Mouse (Mus musculus) brain, embryonic 18.5 days (tissue): ENCODE results near the gene Ppp1r3c.
"Not testable (repeated sequence)": the region's sequence is repeated elsewhere in the genome, so short reads cannot be mapped to it uniquely, and the experiment has no call there.

ENCODE experiments used
- DNase-seq: peaks from one replicate; pipeline ENCODE4 v3.0.0-alpha.2; 2012; ENCODE audit warnings: low read depth, low spot score

The Ppp1r3c gene

GRCm38 (mm10) chr19:36736537-36736936, at the start of gene Ppp1r3c:
Ppp1r3c (minus strand) TSS chr19:36736653.
- DNase-seq: peak; percentile 67

GRCm38 (mm10) chr19:36783179-36783578, 46.7 kb upstream of the Ppp1r3c start:
- DNase-seq: no peak

DNA sequence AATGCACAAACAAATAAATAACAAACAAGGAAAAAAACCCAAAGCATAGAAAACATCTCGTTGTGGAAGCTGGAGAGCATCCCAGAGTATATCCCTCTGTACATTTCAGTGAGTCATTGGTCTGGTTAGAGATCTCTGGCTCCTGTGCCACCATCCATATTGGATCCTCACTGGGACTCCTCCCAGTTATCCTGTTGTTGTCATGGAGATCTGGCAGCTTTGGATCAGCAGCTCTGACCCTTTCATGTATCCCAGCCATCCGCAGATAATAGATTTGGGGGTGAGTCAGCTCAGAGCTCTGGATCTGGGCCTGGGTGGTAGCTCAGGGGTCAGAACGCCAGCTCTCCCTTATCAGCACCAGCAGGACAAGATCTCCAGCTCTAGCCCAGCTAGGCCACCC, 46.1 kb upstream of the Ppp1r3c start:
- no peak for DNase-seq

DNA sequence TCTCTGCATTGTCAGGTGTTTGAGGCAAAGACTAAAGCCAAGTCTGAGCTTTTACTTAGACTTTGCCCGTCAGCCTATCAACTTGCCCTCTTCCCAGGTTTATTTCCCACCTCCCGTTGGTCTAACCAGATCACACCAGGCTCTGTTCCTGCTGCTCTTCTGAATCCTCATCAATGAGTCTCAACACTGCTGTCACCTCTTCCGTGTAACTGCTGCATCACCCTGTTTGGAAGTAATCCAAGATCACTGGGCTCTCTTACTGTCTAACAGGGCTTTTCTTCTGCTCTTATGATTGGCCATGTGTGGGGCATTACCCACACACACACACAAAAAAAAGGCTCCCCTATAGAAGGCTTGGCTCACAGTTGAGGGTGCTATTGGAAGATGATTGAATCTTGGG, 45.5 kb upstream of the Ppp1r3c start:
- DNase-seq: no peak

GRCm38 (mm10) chr19:36780375-36780774, 43.9 kb upstream of the Ppp1r3c start:
- no peak for DNase-seq

DNA sequence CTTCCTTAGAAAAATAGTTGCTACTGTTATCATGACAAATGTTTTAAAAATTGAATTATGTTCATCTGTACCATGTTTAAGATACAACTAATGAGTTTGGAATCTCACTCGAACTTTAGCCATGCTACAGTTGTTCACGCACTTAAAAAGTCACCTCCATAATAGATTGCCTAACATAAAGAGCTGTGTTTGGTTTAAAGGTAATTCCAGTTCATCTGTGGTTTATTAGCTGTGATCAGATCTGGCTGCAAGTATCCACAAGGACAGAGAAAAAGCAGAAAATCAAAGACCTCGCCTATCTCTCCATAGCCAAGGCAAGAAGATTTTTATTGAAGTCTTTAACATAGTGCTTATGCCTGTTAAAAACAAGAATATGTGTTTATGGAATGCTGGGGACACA, 43.3 kb upstream of the Ppp1r3c start:
- no peak for DNase-seq

GRCm38 (mm10) chr19:36775531-36775930, 39.1 kb upstream of the Ppp1r3c start:
- no peak for DNase-seq

GRCm38 (mm10) chr19:36773716-36774459, 37.4 kb upstream of the Ppp1r3c start:
- no peak for DNase-seq

DNA sequence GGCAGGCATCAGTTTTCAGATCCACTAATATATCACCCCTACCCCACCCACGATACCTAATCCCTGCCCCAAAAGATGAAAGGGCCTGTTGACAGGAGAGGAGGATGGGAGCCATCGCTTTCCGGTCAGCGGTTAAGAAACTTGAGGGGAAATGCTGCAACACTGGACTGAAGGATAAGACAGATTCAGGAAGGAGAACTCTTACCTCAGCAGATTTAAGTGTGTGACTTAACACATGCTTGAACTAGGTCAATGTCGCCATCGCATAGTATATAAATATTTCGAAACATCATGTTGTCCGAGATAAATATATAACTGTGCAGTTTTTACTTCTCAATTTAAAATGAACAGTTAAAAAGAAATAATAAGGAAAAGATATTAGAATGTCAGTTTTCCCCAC, 31.6 kb upstream of the Ppp1r3c start:
- no peak for DNase-seq

DNA sequence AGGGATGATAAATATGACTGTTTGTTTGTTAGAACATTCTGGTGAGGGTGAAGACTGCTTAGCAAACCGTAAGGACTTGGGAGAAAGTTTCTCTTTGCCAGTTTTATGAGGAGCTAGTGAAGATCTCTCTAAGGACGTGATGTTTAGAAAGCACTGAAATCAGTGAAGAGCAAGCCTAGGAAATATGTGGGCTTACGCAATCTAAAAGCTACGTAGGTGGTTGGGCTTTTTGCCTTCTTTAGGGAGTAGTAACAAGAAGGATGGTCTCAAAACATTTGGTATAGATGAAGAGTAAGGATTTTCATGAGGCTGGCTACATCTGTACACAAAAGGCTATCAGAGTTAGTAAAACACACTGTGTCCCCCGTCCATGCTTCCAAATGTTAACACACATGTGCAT, 28.0 kb upstream of the Ppp1r3c start:
- no peak for DNase-seq

- no peak for DNase-seq
Observed at GRCm38 (mm10) chr19:36748996-36749395, 12.5 kb upstream of the Ppp1r3c start.

DNA sequence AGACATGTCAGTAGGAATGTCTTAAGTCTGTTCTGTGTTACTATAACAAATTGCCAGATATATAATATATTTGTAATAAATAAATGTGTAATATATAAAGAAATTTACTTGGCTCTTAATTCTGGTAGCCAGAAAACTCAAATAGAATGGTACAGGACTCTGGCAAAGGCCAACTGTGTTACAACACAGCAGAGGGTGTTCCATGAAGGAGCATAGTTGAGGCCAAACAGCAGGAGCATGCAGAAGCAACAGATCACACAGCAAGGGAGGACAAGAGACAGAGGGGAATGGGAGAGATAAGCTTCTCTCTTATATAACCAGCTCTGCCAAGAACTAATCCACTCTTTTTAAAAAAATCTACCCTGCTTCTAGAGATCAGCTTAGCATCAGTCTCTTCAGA, 5.9 kb upstream of the Ppp1r3c start:
- DNase-seq: no peak

- no peak for DNase-seq
Observed at GRCm38 (mm10) chr19:36739566-36740211, 3.2 kb upstream of the Ppp1r3c start.

DNA sequence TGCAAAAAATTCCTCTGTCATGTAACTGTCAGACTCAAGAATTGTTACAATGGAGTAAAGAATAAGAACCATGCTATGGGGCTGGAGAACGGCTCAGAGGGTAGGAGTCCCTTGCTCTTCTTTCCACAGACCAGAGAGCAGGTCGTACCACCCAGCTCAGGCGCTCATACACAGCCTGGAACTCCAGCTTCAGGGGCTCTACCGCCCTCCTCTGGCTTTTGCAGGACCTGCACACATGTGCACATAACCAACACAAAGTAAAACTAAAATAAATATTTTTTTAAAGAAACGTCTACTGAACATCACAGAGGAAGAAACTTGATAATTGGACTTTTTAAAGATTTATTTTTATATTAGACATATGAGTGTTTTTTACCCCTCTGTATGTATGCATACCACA, 1.6 kb upstream of the Ppp1r3c start:
- no peak for DNase-seq

DNA sequence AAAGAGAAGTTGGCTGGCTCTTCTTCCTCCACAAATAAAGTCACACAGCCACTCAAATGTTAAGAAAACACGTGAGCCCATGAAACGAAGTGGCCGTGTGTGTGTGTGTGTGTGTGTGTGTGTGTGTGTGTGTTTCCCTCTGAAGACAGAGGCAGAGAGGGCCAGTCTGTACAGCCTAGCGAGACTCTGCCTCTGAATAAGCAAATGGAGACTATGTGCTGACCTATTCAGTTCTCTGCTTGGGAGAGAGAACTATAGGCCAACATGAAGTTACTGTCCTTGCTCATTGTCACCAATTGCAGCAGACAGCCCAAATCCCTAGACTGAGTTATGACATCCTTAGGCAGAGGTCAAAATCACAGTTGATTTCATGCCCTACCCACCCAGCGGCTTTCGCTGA, 634 bp upstream of the Ppp1r3c start:
- no peak for DNase-seq

DNA sequence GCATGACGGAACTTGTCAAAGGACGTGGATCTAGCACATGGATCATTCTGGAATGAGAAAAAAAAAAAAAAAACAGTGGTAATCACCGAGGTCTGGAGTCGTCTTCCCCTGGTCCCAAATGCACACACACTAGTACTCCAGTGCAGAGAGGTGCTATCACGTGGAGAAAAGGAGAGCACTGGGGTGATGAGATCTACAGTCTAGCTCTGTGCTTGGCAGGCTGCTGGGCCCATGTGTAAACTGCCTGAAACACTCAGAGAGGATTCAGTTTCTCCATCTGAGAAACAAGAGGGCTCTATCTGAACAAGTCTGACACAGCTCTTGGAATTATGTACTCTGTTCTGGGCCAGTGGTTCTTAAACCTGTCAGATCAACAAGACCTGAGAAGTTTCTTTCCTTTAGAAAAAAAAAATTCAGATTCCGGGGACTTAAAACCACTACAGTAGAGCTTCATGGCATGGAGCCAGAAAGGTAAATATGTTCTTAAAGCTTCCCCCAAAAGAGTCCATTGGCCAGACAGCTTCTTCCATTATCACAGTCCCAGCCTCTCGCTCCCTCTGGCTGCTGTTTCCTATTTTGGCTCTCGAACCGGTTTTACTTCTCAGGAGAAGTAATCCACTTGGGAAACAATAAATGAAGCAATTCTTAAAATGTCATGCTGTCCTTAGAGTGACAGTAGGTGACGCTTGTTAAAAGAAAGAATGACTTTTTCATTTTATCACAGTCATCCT, 2.0 kb downstream of the Ppp1r3c start:
- DNase-seq: no peak

- DNase-seq: no peak
Observed at GRCm38 (mm10) chr19:36733191-36733943, 3.1 kb downstream of the Ppp1r3c start.

- DNase-seq: no peak
Observed at GRCm38 (mm10) chr19:36731310-36731709, 5.1 kb downstream of the Ppp1r3c start.

DNA sequence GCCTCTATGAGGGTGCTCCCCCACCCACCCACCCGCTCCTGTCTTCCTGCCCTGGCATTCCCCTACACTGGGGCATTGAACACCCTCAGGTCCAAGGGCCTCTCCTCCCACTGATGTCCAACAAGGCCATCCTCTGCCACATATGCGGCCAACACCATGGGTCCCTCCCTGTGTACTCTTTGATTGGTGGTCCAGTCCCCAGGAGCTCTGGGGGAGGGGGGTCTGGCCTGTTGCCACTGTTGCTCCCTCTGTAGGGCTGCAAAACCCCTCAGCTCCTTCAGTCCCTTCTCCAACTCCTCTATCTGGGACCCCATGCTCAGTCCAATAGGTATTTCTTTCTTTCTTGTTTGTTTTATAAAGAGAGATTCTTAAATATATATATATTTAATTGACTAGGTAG, 6.0 kb downstream of the Ppp1r3c start:
- DNase-seq: not testable (repeated sequence)

DNA sequence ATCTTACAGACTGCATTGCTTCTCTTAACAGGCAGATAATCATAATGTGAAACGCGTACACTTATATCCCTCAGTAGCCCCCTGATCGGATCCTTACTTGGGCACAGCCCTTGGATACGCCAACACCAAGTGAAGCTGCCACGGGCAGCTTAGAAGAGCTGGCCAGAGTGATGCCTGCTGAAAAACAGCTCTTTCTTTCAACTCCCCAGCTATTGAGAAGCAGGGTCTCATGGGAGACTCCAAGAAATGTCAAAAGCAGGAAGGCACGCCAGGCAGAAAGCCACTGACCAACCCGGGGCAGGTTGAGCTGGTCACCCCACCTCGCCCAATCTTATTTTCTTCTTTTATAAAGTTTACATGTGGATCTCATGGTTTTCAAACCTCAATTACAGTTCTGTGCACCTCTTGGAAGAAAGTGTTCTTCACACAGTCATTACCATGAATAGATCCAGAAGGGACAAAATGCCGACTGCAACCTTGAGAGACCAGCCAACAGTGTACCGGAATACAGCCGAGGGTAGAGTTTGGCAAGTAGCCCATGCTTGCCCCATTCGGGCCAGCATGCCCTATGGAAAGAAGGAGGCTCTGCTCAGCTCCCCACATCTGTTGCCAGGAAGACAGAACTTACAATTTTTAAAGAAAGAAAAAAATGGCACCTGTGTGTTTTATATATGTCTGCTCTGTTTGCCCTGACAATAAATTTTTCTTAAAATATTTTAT, 7.6 kb downstream of the Ppp1r3c start:
- DNase-seq: no peak

DNA sequence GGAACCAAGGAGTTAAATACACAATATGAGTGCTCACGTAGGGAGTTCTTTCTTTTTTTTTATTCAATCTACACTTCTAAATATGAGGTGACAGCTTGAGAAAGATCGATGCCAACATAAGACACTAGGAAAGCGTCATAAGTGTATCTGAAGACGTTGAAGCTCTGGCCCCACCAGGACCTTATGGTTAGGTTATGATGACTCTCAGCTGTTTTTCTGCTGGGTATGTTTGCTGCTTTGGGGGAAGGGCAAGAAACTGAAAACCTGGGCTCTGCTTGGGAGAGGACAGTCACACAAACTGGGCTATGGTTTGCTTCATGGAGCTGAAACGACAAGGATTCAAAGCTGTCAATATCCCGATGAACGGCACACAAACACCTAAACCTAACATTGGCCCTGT, 11.5 kb downstream of the Ppp1r3c start:
- DNase-seq: no peak
